Comparison of ENCODE assay signal across 22 mouse cellular contexts in the genomic region with DNA sequence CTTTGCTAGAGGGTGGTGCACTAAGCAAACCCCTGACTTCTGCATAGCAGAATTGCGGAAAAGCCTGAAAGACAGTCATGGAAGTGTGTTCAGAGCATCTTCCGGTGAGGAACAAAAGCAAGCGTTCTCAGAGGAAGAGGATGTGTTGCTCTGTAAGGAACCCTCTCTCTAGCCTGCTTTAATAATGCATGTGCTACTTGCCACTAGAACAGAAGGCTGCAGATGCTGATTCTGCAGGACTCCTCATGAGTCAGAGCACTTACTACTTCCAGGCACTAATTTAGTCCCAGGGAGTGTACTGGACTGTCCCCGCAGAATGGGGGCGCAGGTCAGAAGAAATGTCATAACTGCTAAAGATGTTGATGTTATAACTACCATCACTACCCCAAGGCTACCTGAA. TPM values are rescaled to one million over a fixed set of nuclear protein-coding genes. Genes with fewer than 3 reads are reported as not detected.
DNase-seq lines count a peak whose midpoint lies in the region; ATAC-seq and TF ChIP-seq lines count a peak whose summit lies in the region.
"Had no signal": no experiment of that assay in that cellular context is flagged by ENCODE, and none has a peak within 500 bp of the region (broad histone marks: within the 10 kb centered on the region; RNA-seq: fewer than 3 reads in every experiment).

No protein-coding gene starts in this region.

- no peaks in the 10 kb centered on the region for H3K9me3 ChIP-seq in forebrain, embryonic 13.5 days (replicated peaks)
- H3K9me3 ChIP-seq in forebrain, postnatal 0 days (ENCODE audit: low read length), result no peaks in the 10 kb centered on the region
- H3K9me3 ChIP-seq in lung, postnatal 0 days (ENCODE audit: low read length), result no peaks in the 10 kb centered on the region
- H3K9me3 ChIP-seq in neural tube, embryonic 13.5 days, result no peaks in the 10 kb centered on the region
- H3K9me3 ChIP-seq: limb, embryonic 13.5 days; liver, embryonic 15.5 days had no signal

- no peak for DNase-seq in forebrain, postnatal 0 days
- peak; percentile 19 for DNase-seq in lung, postnatal 0 days (ENCODE audit: low spot score)
- DNase-seq in lung, postnatal 25 days (ENCODE audit: low spot score), result no peak
- no peak for DNase-seq in urinary bladder, postnatal 14 days (ENCODE audit: low spot score)
- DNase-seq: cerebellum, adult 2 months; gastrocnemius, postnatal 14 days; layer of hippocampus, adult 9-11 months; lung, postnatal 4 days; right cerebral cortex, postnatal 25 days had no signal

- ATAC-seq in forebrain, embryonic 13.5 days, result no peak
- no peak for ATAC-seq in forebrain, postnatal 0 days
- no peak for ATAC-seq in lung, postnatal 0 days
- ATAC-seq in granulocyte monocyte progenitor cell, adult 5-6 weeks (replicated peaks; ENCODE audit: poor library complexity, severe bottlenecking), result 0 out of 2 replicates have a peak, but pooled peaks have one; percentile 2
- ATAC-seq in neural tube, embryonic 13.5 days (ENCODE audit: low read depth), result no peak
- ATAC-seq in monocyte, adult 5-6 weeks (replicated peaks; ENCODE audit: insufficient number of reproducible peaks, low FRiP score, low TSS enrichment, poor library complexity, severe bottlenecking), result no peak
- ATAC-seq: intestine, postnatal 0 days had no signal

- WGBS in forebrain, embryonic 13.5 days, result 88% methylated on average over 5 of the region's 5 CpGs
- WGBS in forebrain, postnatal 0 days, result 88% methylated on average over 5 of the region's 5 CpGs
- 72% methylated on average over 5 of the region's 5 CpGs for WGBS in lung, postnatal 0 days
- WGBS in neural tube, embryonic 13.5 days, result 86% methylated on average over 5 of the region's 5 CpGs

- H3K4me2 ChIP-seq in forebrain, embryonic 13.5 days, result peak overlapping the region; percentile 25; the same call in 1 of the 2 replicates
- H3K4me2 ChIP-seq in forebrain, postnatal 0 days (ENCODE audit: low read depth), result no peak overlapping the region
- no peak overlapping the region for H3K4me2 ChIP-seq in lung, postnatal 0 days (replicated peaks; ENCODE audit: low read depth, low read length)
- peak overlapping the region; percentile 82 for H3K4me2 ChIP-seq in neural tube, embryonic 13.5 days
- H3K4me2 ChIP-seq: heart, embryonic 11.5 days; liver, embryonic 15.5 days had no signal

- TF ChIP-seq CTCF in forebrain, postnatal 0 days (IDR thresholded peaks at IDR 0.05; ENCODE audit: low read depth), result no peak
- TF ChIP-seq CTCF in lung, postnatal 0 days (IDR thresholded peaks at IDR 0.05), result no peak

- H3K27me3 ChIP-seq in forebrain, embryonic 13.5 days, result no peaks in the 10 kb centered on the region
- H3K27me3 ChIP-seq in forebrain, postnatal 0 days (ENCODE audit: insufficient read depth, low read length), result no peaks in the 10 kb centered on the region
- H3K27me3 ChIP-seq in lung, postnatal 0 days (replicated peaks; ENCODE audit: insufficient read depth, low read length), result no peaks in the 10 kb centered on the region
- H3K27me3 ChIP-seq in neural tube, embryonic 13.5 days, result no peaks in the 10 kb centered on the region
- H3K27me3 ChIP-seq: limb, embryonic 13.5 days; liver, embryonic 15.5 days had no signal

- peaks cover 8% of the 10 kb centered on the region; the same call in 1 of the 2 replicates for H3K36me3 ChIP-seq in forebrain, embryonic 13.5 days (ENCODE audit: poor library complexity, severe bottlenecking)
- H3K36me3 ChIP-seq in forebrain, postnatal 0 days (ENCODE audit: insufficient read depth), result 0 out of 2 replicates have a peak, but pooled peaks cover 2% of the 10 kb centered on the region
- no peaks in the 10 kb centered on the region for H3K36me3 ChIP-seq in lung, postnatal 0 days (ENCODE audit: insufficient read depth, low read length)
- H3K36me3 ChIP-seq in neural tube, embryonic 13.5 days, result peaks cover 15% of the 10 kb centered on the region

- TF ChIP-seq EP300 in lung, postnatal 0 days (IDR thresholded peaks at IDR 0.05), result no peak

- H3K9ac ChIP-seq in forebrain, embryonic 13.5 days, result peak overlapping the region; percentile 40; the same call in 1 of the 2 replicates
- no peak overlapping the region for H3K9ac ChIP-seq in forebrain, postnatal 0 days
- H3K9ac ChIP-seq in lung, postnatal 0 days (replicated peaks; ENCODE audit: low read depth), result no peak overlapping the region
- H3K9ac ChIP-seq in neural tube, embryonic 13.5 days, result peak overlapping the region; percentile 55
- H3K9ac ChIP-seq: limb, embryonic 13.5 days; liver, embryonic 15.5 days had no signal

- peaks cover 26% of the 10 kb centered on the region for H3K4me1 ChIP-seq in forebrain, embryonic 13.5 days
- H3K4me1 ChIP-seq in forebrain, postnatal 0 days (ENCODE audit: insufficient read depth), result peaks cover 9% of the 10 kb centered on the region; the same call in 1 of the 2 replicates
- H3K4me1 ChIP-seq in lung, postnatal 0 days (ENCODE audit: insufficient read depth, low read depth, low read length), result no peaks in the 10 kb centered on the region; the same call in 1 of the 2 replicates
- peaks cover 36% of the 10 kb centered on the region for H3K4me1 ChIP-seq in neural tube, embryonic 13.5 days (replicated peaks)

- no peak overlapping the region for H3K4me3 ChIP-seq in forebrain, embryonic 13.5 days
- H3K4me3 ChIP-seq in forebrain, postnatal 0 days (ENCODE audit: low read depth, low read length), result no peak overlapping the region
- H3K4me3 ChIP-seq in lung, postnatal 0 days (ENCODE audit: low read depth, low read length), result no peak overlapping the region
- no peak overlapping the region for H3K4me3 ChIP-seq in neural tube, embryonic 13.5 days
- H3K4me3 ChIP-seq: limb, embryonic 13.5 days; liver, embryonic 15.5 days; myocyte had no signal

- H3K27ac ChIP-seq in forebrain, embryonic 13.5 days, result no peak overlapping the region
- no peak overlapping the region for H3K27ac ChIP-seq in forebrain, postnatal 0 days (ENCODE audit: low read depth, low read length)
- H3K27ac ChIP-seq in lung, postnatal 0 days (ENCODE audit: low read length), result no peak overlapping the region
- no peak overlapping the region for H3K27ac ChIP-seq in neural tube, embryonic 13.5 days (replicated peaks)
- H3K27ac ChIP-seq: kidney, postnatal 0 days; limb, embryonic 13.5 days; liver, embryonic 15.5 days had no signal

RNA-seq across cellular contexts. Expression of gene Med31, which starts 1.7 kb away (rescaled TPM):
- polyA plus RNA-seq in forebrain, embryonic 13.5 days (2015; fragmentation: Nextera tagmentation; extraction: Ambion mirVana), result 69.7 and 70.0 TPM in 2 replicates
- 24.1 and 33.0 TPM in 2 replicates for total RNA-seq in forebrain, postnatal 0 days (2014; rRNA removed)
- 43.4 and 43.9 TPM in 2 replicates for polyA plus RNA-seq in forebrain, postnatal 0 days (2015; fragmentation: Nextera tagmentation; extraction: Ambion mirVana)
- 50.3 and 50.7 TPM in 2 replicates for polyA plus RNA-seq in lung, postnatal 0 days (2015; fragmentation: Nextera tagmentation; extraction: Ambion mirVana)
- total RNA-seq in granulocyte monocyte progenitor cell, adult 5-6 weeks (2014; fragmentation: Nextera tagmentation), result 12.2 and 12.4 TPM in 2 replicates
- total RNA-seq in granulocyte monocyte progenitor cell, adult 5-6 weeks (2017), result 12.7 and 20.9 TPM in 2 replicates
- 66.5 and 66.9 TPM in 2 replicates for polyA plus RNA-seq in neural tube, embryonic 13.5 days (2015; fragmentation: Nextera tagmentation; extraction: Ambion mirVana)
- 7.4 to 14.0 TPM (median 12.1 TPM) in 3 replicates for total RNA-seq in monocyte, adult 5-6 weeks (2017)

RNA-seq across cellular contexts. Expression of gene Txndc17, which starts 9.8 kb away (rescaled TPM):
- polyA plus RNA-seq in forebrain, embryonic 13.5 days (2015; fragmentation: Nextera tagmentation; extraction: Ambion mirVana), result 152 and 157 TPM in 2 replicates
- 61.3 and 78.8 TPM in 2 replicates for total RNA-seq in forebrain, postnatal 0 days (2014; rRNA removed)
- 114 and 134 TPM in 2 replicates for polyA plus RNA-seq in forebrain, postnatal 0 days (2015; fragmentation: Nextera tagmentation; extraction: Ambion mirVana)
- polyA plus RNA-seq in lung, postnatal 0 days (2015; fragmentation: Nextera tagmentation; extraction: Ambion mirVana), result 156 and 166 TPM in 2 replicates
- total RNA-seq in granulocyte monocyte progenitor cell, adult 5-6 weeks (2014; fragmentation: Nextera tagmentation), result 115 and 151 TPM in 2 replicates
- 36.3 and 66.3 TPM in 2 replicates for total RNA-seq in granulocyte monocyte progenitor cell, adult 5-6 weeks (2017)
- polyA plus RNA-seq in neural tube, embryonic 13.5 days (2015; fragmentation: Nextera tagmentation; extraction: Ambion mirVana), result 169 and 198 TPM in 2 replicates
- 31.1 to 49.7 TPM (median 37.8 TPM) in 3 replicates for total RNA-seq in monocyte, adult 5-6 weeks (2017)

RNA-seq across cellular contexts. Expression of gene 4933427D14Rik, which starts 9.9 kb away (rescaled TPM):
- 26.2 and 29.9 TPM in 2 replicates for polyA plus RNA-seq in forebrain, embryonic 13.5 days (2015; fragmentation: Nextera tagmentation; extraction: Ambion mirVana)
- 23.2 and 28.0 TPM in 2 replicates for total RNA-seq in forebrain, postnatal 0 days (2014; rRNA removed)
- 11.1 TPM in 2 replicates for polyA plus RNA-seq in forebrain, postnatal 0 days (2015; fragmentation: Nextera tagmentation; extraction: Ambion mirVana)
- polyA plus RNA-seq in lung, postnatal 0 days (2015; fragmentation: Nextera tagmentation; extraction: Ambion mirVana), result 9.2 and 11.5 TPM in 2 replicates
- total RNA-seq in granulocyte monocyte progenitor cell, adult 5-6 weeks (2014; fragmentation: Nextera tagmentation), result 10.4 and 12.1 TPM in 2 replicates
- 7.2 and 34.4 TPM in 2 replicates for total RNA-seq in granulocyte monocyte progenitor cell, adult 5-6 weeks (2017)
- 17.8 and 19.9 TPM in 2 replicates for polyA plus RNA-seq in neural tube, embryonic 13.5 days (2015; fragmentation: Nextera tagmentation; extraction: Ambion mirVana)
- total RNA-seq in monocyte, adult 5-6 weeks (2017), result 4.9 to 25.7 TPM (median 23.6 TPM) in 3 replicates

RNA-seq across cellular contexts. Expression of gene Gm43951, which starts 10.5 kb away (rescaled TPM):
- polyA plus RNA-seq in forebrain, embryonic 13.5 days (2015; fragmentation: Nextera tagmentation; extraction: Ambion mirVana), result 0.94 and 1.2 TPM in 2 replicates
- 3.3 and 3.6 TPM in 2 replicates for total RNA-seq in forebrain, postnatal 0 days (2014; rRNA removed)
- polyA plus RNA-seq in forebrain, postnatal 0 days (2015; fragmentation: Nextera tagmentation; extraction: Ambion mirVana), result 0.33 and 0.62 TPM in 2 replicates
- polyA plus RNA-seq in lung, postnatal 0 days (2015; fragmentation: Nextera tagmentation; extraction: Ambion mirVana), result 0.06 TPM in 1 of 2 replicates, not detected in the other
- total RNA-seq in granulocyte monocyte progenitor cell, adult 5-6 weeks (2014; fragmentation: Nextera tagmentation), result 0.21 TPM in 1 of 2 replicates, not detected in the other
- total RNA-seq in granulocyte monocyte progenitor cell, adult 5-6 weeks (2017), result 1.0 and 1.1 TPM in 2 replicates
- 0.75 and 0.79 TPM in 2 replicates for polyA plus RNA-seq in neural tube, embryonic 13.5 days (2015; fragmentation: Nextera tagmentation; extraction: Ambion mirVana)
- total RNA-seq in monocyte, adult 5-6 weeks (2017), result 1.2 TPM in 1 of 3 replicates, not detected in the others
- polyA plus RNA-seq: heart, embryonic 11.5 days; intestine, postnatal 0 days; liver, embryonic 15.5 days had no signal

RNA-seq across cellular contexts. Expression of gene Slc13a5, which starts 49.9 kb away (rescaled TPM):
- polyA plus RNA-seq in forebrain, embryonic 13.5 days (2015; fragmentation: Nextera tagmentation; extraction: Ambion mirVana), result 0.12 and 0.26 TPM in 2 replicates
- total RNA-seq in forebrain, postnatal 0 days (2014; rRNA removed), result 3.8 and 4.7 TPM in 2 replicates
- polyA plus RNA-seq in forebrain, postnatal 0 days (2015; fragmentation: Nextera tagmentation; extraction: Ambion mirVana), result 4.0 and 4.1 TPM in 2 replicates
- not detected in 2 replicates for polyA plus RNA-seq in lung, postnatal 0 days (2015; fragmentation: Nextera tagmentation; extraction: Ambion mirVana)
- total RNA-seq in granulocyte monocyte progenitor cell, adult 5-6 weeks (2014; fragmentation: Nextera tagmentation), result not detected in 2 replicates
- total RNA-seq in granulocyte monocyte progenitor cell, adult 5-6 weeks (2017), result not detected in 2 replicates
- 0.61 and 0.96 TPM in 2 replicates for polyA plus RNA-seq in neural tube, embryonic 13.5 days (2015; fragmentation: Nextera tagmentation; extraction: Ambion mirVana)
- not detected in 3 replicates for total RNA-seq in monocyte, adult 5-6 weeks (2017)
- total RNA-seq: adrenal gland, adult 18-20 months; heart, postnatal 25 days had no signal
- polyA plus RNA-seq: liver, embryonic 15.5 days; thymus, postnatal 0 days had no signal

Comparison
In these comparisons a context has a peak if more than half of its experiments do, and no peak if none do; other contexts are left out.
1. H3K4me2 ChIP-seq: peak in forebrain, embryonic 13.5 days (single experiment) and neural tube, embryonic 13.5 days (single experiment); none in forebrain, postnatal 0 days (single experiment) and lung, postnatal 0 days (single experiment).
2. H3K9ac ChIP-seq: peak in forebrain, embryonic 13.5 days (single experiment) and neural tube, embryonic 13.5 days (single experiment); none in forebrain, postnatal 0 days (single experiment) and lung, postnatal 0 days (single experiment).